Mouse (Mus musculus): ENCODE measurements around the gene Vmn2r91.
"Not testable (repeated sequence)": the region's sequence is repeated elsewhere in the genome, so short reads cannot be mapped to it uniquely, and the experiment has no call there.

Vmn2r91 gene

DNA sequence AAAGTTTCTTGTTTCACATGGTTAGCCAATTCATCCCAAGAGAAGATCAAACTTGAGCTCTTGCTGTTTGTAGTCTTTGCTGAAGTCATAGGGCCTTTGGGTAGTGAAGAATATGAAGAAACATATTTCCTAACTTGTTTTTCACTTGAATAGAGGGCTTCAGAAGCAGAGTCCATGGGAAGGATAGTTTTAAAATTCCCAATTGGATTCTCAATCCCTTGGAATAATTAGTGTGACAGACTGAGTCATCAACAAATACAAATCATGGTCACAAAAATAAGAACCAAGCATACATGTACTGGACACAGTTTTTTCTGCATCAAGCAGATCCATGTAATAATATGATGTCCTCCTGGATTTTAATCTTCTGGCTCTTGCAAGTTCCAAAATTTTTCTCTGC is at the start of gene Vmn2r91:
TSS of gene Vmn2r91 (plus strand) at position 301 of the 400 bp plus-strand sequence.
- DNase-seq (ENCODE audit: low read depth, low spot score) = not testable (repeated sequence)

DNA sequence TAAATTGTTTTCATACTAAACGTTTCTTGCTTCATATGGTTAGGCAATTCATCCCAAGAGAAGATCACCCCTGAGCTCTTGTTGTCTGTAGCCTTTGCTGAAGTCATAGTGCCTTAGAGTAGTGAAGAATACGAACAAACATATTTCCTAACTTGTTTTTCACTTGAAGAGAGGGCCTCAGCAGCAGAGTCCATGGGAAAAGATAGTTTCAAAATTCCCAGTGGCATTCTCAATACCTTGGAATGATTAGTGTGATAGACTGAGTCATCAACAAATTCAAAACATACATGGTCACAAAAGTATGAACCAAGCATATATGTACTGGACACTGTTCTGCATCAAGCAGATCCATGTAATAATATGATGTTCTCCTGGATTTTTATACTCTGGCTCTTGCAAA is 35.7 kb upstream of the Vmn2r91 start, which contains the start of gene Vmn2r124:
TSS of gene Vmn2r124 (plus strand) at position 301 of the 400 bp plus-strand sequence.
- DNase-seq (ENCODE audit: low read depth, low spot score) = no peak

DNA sequence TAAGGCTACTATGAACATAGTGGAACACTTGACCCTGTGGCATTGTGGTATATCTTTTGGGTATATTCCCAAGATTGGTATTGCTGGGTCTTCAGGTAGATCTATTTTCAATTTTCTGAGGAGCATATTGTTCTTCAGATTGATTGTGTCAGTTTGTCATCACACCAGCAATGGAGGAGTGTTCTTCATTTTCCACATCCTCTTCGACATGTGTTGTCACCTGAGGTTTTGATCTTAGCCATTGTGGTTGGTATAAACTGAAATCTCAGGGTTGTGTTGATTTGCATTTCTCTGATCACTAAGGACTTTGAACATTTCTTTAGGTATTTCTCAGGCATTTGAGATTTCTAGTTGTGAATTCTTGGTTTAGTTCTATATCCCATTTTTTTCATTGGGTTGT is 10.8 kb downstream of the Vmn2r91 start:
- not testable (repeated sequence) for DNase-seq (ENCODE audit: low read depth, low spot score)

DNA sequence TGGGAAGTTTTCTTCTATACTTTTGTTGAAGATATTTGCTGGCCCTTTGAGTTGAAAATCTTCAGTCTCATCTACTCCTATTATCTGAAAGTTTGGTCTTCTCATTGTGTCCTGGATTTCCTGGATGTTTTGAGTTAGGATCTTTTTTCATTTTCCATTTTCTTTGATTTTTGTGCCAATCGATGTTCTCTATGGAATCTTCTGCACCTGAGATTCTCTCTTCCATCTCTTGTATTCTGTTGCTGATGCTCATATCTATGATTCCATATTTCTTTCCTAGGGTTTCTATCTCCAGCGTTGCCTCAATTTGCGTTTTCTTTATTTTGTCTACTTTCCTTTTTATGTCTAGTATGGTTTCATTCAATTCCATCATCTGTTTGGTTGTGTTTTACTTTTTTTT is 17.4 kb downstream of the Vmn2r91 start:
- not testable (repeated sequence) for DNase-seq (ENCODE audit: low read depth, low spot score)

DNA sequence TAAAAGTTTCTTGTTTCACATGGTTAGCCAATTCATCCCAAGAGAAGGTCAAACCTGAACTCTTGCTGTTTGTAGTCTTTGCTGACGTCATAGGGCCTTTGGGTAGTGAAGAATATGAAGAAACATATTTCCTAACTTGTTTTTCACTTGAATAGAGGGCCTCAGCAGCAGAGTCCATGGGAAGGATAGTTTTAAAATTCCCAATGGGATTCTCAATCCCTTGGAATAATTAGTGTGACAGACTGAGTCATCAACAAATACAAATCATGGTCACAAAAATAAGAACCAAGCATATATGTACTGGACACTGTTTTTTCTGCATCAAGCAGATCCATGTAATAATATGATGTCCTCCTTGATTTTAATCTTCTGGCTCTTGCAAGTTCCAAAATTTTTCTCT is 66.8 kb downstream of the Vmn2r91 start, which contains the start of gene Vmn2r92:
TSS of gene Vmn2r92 (plus strand) at position 301 of the 400 bp plus-strand sequence.
- not testable (repeated sequence) for DNase-seq (ENCODE audit: low read depth, low spot score)

DNA sequence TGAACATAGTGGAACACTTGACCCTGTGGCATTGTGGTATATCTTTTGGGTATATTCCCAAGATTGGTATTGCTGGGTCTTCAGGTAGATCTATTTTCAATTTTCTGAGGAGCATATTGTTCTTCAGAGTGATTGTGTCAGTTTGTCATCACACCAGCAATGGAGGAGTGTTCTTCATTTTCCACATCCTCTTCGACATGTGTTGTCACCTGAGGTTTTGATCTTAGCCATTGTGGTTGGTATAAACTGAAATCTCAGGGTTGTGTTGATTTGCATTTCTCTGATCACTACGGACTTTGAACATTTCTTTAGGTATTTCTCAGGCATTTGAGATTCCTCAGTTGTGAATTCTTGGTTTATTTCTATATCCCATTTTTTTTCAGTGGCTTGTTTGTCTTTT is 76.4 kb downstream of the Vmn2r91 start:
- DNase-seq (ENCODE audit: low read depth, low spot score) = not testable (repeated sequence)

Data from ZHBTc4 (cell line).